Mouse (Mus musculus) MEL (cell line): Measurements from ENCODE around the gene Cdh4. TPM values are rescaled to one million over a fixed set of nuclear protein-coding genes. Genes with fewer than 3 reads are reported as not detected.

ENCODE experiments used
- DNase-seq: peaks from one replicate; pipeline ENCODE4 v3.0.0; 2011; ENCODE audit warnings: low read depth, low spot score
- H3K27ac ChIP-seq: 2 replicates; pipeline ENCODE4 v1.5.1; 2012; ENCODE audit warnings: low read depth, mild to moderate bottlenecking, control low read depth, low read length, moderate library complexity; ENCODE audit not compliant: control insufficient read depth
- H3K27me3 ChIP-seq, 2 experiments: fragments of 150-350 bp in 1 of 2; sonication (generic) in 1 of 2; 2 replicates each; pipeline ENCODE4 v1.6.1; 2012; ENCODE audit warnings: low read length in 2 of 2, mild to moderate bottlenecking in 2 of 2, improper control_type of control experiment in 1 of 2, moderate library complexity in 1 of 2; ENCODE audit not compliant: insufficient read depth in 2 of 2, control insufficient read depth in 1 of 2
- H3K36me3 ChIP-seq, 2 experiments: 2 replicates each; pipeline ENCODE4 v1.6.1; 2012 to 2014; ENCODE audit warnings: low read length in 2 of 2, improper control_type of control experiment in 1 of 2, inconsistent platforms in 1 of 2, mild to moderate bottlenecking in 1 of 2; ENCODE audit not compliant: insufficient read depth in 2 of 2, control insufficient read depth in 1 of 2
- H3K4me1 ChIP-seq, 2 experiments: fragments of 150-350 bp in 1 of 2; sonication (generic) in 1 of 2; 2 replicates each; pipeline ENCODE4 v1.6.1; 2012; ENCODE audit warnings: low read length in 2 of 2, improper control_type of control experiment in 1 of 2, mild to moderate bottlenecking in 1 of 2; ENCODE audit not compliant: insufficient read depth in 2 of 2, control insufficient read depth in 1 of 2
- H3K4me3 ChIP-seq, 2 experiments: fragments of 150-350 bp in 1 of 2; sonication (generic) in 1 of 2; 2 replicates each; pipeline ENCODE4 v1.5.1; 2012; ENCODE audit warnings: low read depth in 2 of 2, low read length in 2 of 2, mild to moderate bottlenecking in 2 of 2, moderate library complexity in 2 of 2, control low read depth in 1 of 2, improper control_type of control experiment in 1 of 2; ENCODE audit not compliant: control insufficient read depth in 1 of 2, insufficient read depth in 1 of 2
- H3K79me2 ChIP-seq: 2 replicates; pipeline ENCODE4 v1.6.1; 2012; ENCODE audit warnings: mild to moderate bottlenecking, low read length, moderate library complexity; ENCODE audit not compliant: control insufficient read depth, poor library complexity, insufficient read depth
- H3K9ac ChIP-seq: 2 replicates; pipeline ENCODE4 v1.6.1; 2012; ENCODE audit warnings: low read depth, mild to moderate bottlenecking, control low read depth, low read length, moderate library complexity; ENCODE audit not compliant: control insufficient read depth, poor library complexity, severe bottlenecking
- H3K9me3 ChIP-seq: fragments of 150-350 bp; sonication (generic); replicated peaks from 2 replicates; pipeline ENCODE4 v1.6.1; 2012; ENCODE audit warnings: mild to moderate bottlenecking, low read length, improper control_type of control experiment, moderate library complexity; ENCODE audit not compliant: insufficient read depth
- CHD1 ChIP-seq: IDR thresholded peaks from 2 replicates; pipeline ENCODE4 v1.6.1; 2012; ENCODE audit warnings: low read depth, mild to moderate bottlenecking, inconsistent platforms, low read length, improper control_type of control experiment
- CHD2 ChIP-seq: IDR thresholded peaks from 2 replicates; pipeline ENCODE4 v1.6.1; 2011; ENCODE audit warnings: low read length, improper control_type of control experiment
- CTCF ChIP-seq, 3 experiments: IDR thresholded peaks in 2 of 3; conservative IDR thresholded peaks in 1 of 3; 2 replicates each; pipeline ENCODE4 v1.5.1; 2011 to 2012; ENCODE audit warnings: low read length in 3 of 3, low read depth in 2 of 3, mild to moderate bottlenecking in 2 of 3, improper control_type of control experiment in 1 of 3, inconsistent platforms in 1 of 3, mixed read lengths in 1 of 3, moderate library complexity in 1 of 3; ENCODE audit not compliant: control insufficient read depth in 1 of 3, insufficient read depth in 1 of 3, poor library complexity in 1 of 3, severe bottlenecking in 1 of 3
- E2F4 ChIP-seq: IDR thresholded peaks from 2 replicates; pipeline ENCODE4 v1.6.1; 2011; ENCODE audit warnings: low read depth, low read length, improper control_type of control experiment, borderline replicate concordance
- ELF1 ChIP-seq: IDR thresholded peaks from 2 replicates; pipeline ENCODE4 v1.6.1; 2014; ENCODE audit warnings: low read depth, mild to moderate bottlenecking, inconsistent platforms, low read length, improper control_type of control experiment, moderate library complexity
- EP300 ChIP-seq, 2 experiments: IDR thresholded peaks; 2 replicates each; pipeline ENCODE4 v1.6.1; 2011; ENCODE audit warnings: improper control_type of control experiment in 2 of 2, low read length in 2 of 2, low read depth in 1 of 2, mild to moderate bottlenecking in 1 of 2
- ETS1 ChIP-seq: IDR thresholded peaks from 2 replicates; pipeline ENCODE4 v1.6.1; 2012; ENCODE audit warnings: low read depth, mild to moderate bottlenecking, inconsistent platforms, low read length, improper control_type of control experiment, moderate library complexity
- GATA1 ChIP-seq: IDR thresholded peaks from 2 replicates; pipeline ENCODE4 v1.6.1; 2011; ENCODE audit warnings: low read depth, low read length, improper control_type of control experiment
- KAT2A ChIP-seq: conservative IDR thresholded peaks from 2 replicates; pipeline ENCODE4 v1.6.1; 2012; ENCODE audit warnings: low read depth, low read length, improper control_type of control experiment, inconsistent platforms
- MAFK ChIP-seq: IDR thresholded peaks from 2 replicates; pipeline ENCODE4 v1.6.1; 2011; ENCODE audit warnings: low read depth, mild to moderate bottlenecking, low read length, improper control_type of control experiment, borderline replicate concordance
- MAX ChIP-seq: IDR thresholded peaks from 2 replicates; pipeline ENCODE4 v1.6.1; 2011; ENCODE audit warnings: low read length, improper control_type of control experiment
- MAZ ChIP-seq: IDR thresholded peaks from 2 replicates; pipeline ENCODE4 v1.6.1; 2012; ENCODE audit warnings: low read depth, mild to moderate bottlenecking, inconsistent platforms, low read length, improper control_type of control experiment
- MXI1 ChIP-seq: IDR thresholded peaks from 2 replicates; pipeline ENCODE4 v1.6.1; 2011; ENCODE audit warnings: mild to moderate bottlenecking, low read depth, low read length, improper control_type of control experiment
- MYB ChIP-seq: IDR thresholded peaks from 2 replicates; pipeline ENCODE4 v1.6.1; 2011; ENCODE audit warnings: mild to moderate bottlenecking, low read depth, low read length, improper control_type of control experiment
- MYC ChIP-seq: IDR thresholded peaks from 2 replicates; pipeline ENCODE4 v1.6.1; 2011; ENCODE audit warnings: low read depth, mild to moderate bottlenecking, low read length, improper control_type of control experiment, moderate library complexity
- POLR2A ChIP-seq, 2 experiments: IDR thresholded peaks; 2 replicates each; pipeline ENCODE4 v1.6.1; 2011 to 2012; ENCODE audit warnings: low read length in 2 of 2, mild to moderate bottlenecking in 2 of 2, control low read depth in 1 of 2, improper control_type of control experiment in 1 of 2, low read depth in 1 of 2, moderate library complexity in 1 of 2; ENCODE audit not compliant: control insufficient read depth in 1 of 2, insufficient read depth in 1 of 2, poor library complexity in 1 of 2
- POLR2AphosphoS2 ChIP-seq: IDR thresholded peaks from 2 replicates; pipeline ENCODE4 v1.6.1; 2011; ENCODE audit warnings: low read length, improper control_type of control experiment
- POLR2AphosphoS5 ChIP-seq: IDR thresholded peaks from 2 replicates; pipeline ENCODE4 v1.6.1; 2012; ENCODE audit warnings: low read depth, borderline replicate concordance, mild to moderate bottlenecking, inconsistent platforms, low read length, moderate library complexity, mixed read lengths
- RAD21 ChIP-seq: IDR thresholded peaks from 2 replicates; pipeline ENCODE4 v1.6.1; 2011; ENCODE audit warnings: mild to moderate bottlenecking, low read depth, low read length, improper control_type of control experiment
- RCOR1 ChIP-seq: IDR thresholded peaks from 2 replicates; pipeline ENCODE4 v1.6.1; 2012; ENCODE audit warnings: low read depth, mild to moderate bottlenecking, inconsistent platforms, low read length, improper control_type of control experiment
- SIN3A ChIP-seq: IDR thresholded peaks from 2 replicates; pipeline ENCODE4 v1.6.1; 2012; ENCODE audit warnings: low read length, improper control_type of control experiment, inconsistent platforms
- SMC3 ChIP-seq: IDR thresholded peaks from 2 replicates; pipeline ENCODE4 v1.6.1; 2011; ENCODE audit warnings: low read depth, low read length, improper control_type of control experiment
- TAL1 ChIP-seq: IDR thresholded peaks from 2 replicates; pipeline ENCODE4 v1.6.1; 2012; ENCODE audit warnings: mild to moderate bottlenecking, inconsistent platforms, low read length, moderate library complexity, mixed read lengths
- TBP ChIP-seq: IDR thresholded peaks from 2 replicates; pipeline ENCODE4 v1.8.0; 2011; ENCODE audit warnings: low read depth, low read length, improper control_type of control experiment
- TCF12 ChIP-seq: IDR thresholded peaks from 2 replicates; pipeline ENCODE4 v1.6.1; 2014; ENCODE audit warnings: low read depth, mild to moderate bottlenecking, inconsistent platforms, low read length, improper control_type of control experiment, moderate library complexity
- UBTF ChIP-seq: IDR thresholded peaks from 2 replicates; pipeline ENCODE4 v1.6.1; 2012; ENCODE audit warnings: low read depth, mild to moderate bottlenecking, inconsistent platforms, low read length, improper control_type of control experiment, moderate library complexity, borderline replicate concordance; ENCODE audit not compliant: insufficient read depth
- USF1 ChIP-seq: IDR thresholded peaks from 2 replicates; pipeline ENCODE4 v1.6.1; 2014; ENCODE audit warnings: low read depth, mild to moderate bottlenecking, inconsistent platforms, low read length, improper control_type of control experiment, moderate library complexity
- USF2 ChIP-seq, 2 experiments: IDR thresholded peaks; 2 replicates each; pipeline ENCODE4 v1.6.1; 2011 to 2012; ENCODE audit warnings: improper control_type of control experiment in 2 of 2, low read length in 2 of 2, borderline replicate concordance in 1 of 2, inconsistent platforms in 1 of 2, low read depth in 1 of 2, mild to moderate bottlenecking in 1 of 2; ENCODE audit not compliant: insufficient read depth in 1 of 2
- ZC3H11A ChIP-seq: IDR thresholded peaks from 2 replicates; pipeline ENCODE4 v1.6.1; 2012; ENCODE audit warnings: low read depth, mild to moderate bottlenecking, inconsistent platforms, low read length, improper control_type of control experiment
- ZKSCAN1 ChIP-seq: IDR thresholded peaks from 2 replicates; pipeline ENCODE4 v1.6.1; 2012; ENCODE audit warnings: low read depth, mild to moderate bottlenecking, inconsistent platforms, low read length, improper control_type of control experiment, moderate library complexity
- ZMIZ1 ChIP-seq: IDR thresholded peaks from 2 replicates; pipeline ENCODE4 v1.6.1; 2012; ENCODE audit warnings: low read depth, mild to moderate bottlenecking, inconsistent platforms, low read length, improper control_type of control experiment, moderate library complexity
- polyA plus RNA-seq, 2 experiments: library from polyadenylated mRNA; stranded (reverse) in 1 of 2; unstranded in 1 of 2; fragments of >175 nt in 1 of 2; fragments of >200 nt in 1 of 2; gene quantifications; 2 replicates each; pipeline versions ENCODE4 v1.2.1 to v1.2.4; 2012; ENCODE audit warnings: low replicate concordance in 2 of 2, low read depth in 1 of 2; ENCODE audit not compliant: insufficient read length in 2 of 2, insufficient read depth in 1 of 2, missing spikeins in 1 of 2
- total RNA-seq: library from RNA; depleted of rRNA; stranded (reverse); fragments of 300-350 nt; gene quantifications from 2 replicates; pipeline ENCODE4 v1.2.3, GENCODE M21; 2012

The Cdh4 gene
- total and polyA plus RNA-seq, 3 experiments = not detected

DNA sequence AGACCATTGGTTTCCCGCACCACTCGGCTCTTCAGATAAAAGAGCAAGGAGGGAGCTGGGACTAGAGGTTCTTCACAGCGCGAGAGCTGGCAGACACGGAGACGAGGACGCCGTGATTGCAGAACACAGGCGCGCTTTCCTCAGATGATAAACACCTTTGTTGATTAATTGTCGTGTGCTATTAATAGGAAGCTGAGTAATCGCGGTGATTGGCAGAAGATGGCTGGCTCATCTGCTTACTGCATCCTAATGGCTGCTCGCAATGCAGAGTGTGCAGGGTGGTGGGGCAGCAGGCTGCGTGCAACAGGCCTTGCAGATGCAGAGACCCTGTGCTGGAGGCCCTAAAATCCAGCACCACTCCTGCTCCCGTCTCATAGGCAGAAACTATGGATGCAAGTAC, 68.2 kb downstream of the Cdh4 start:
- Histone ChIP-seq H3K9ac (no peak overlapping the region), H3K27me3 (no peaks in the 10 kb centered on the region), H3K79me2 (no peaks in the 10 kb centered on the region), H3K9me3 (no peaks in the 10 kb centered on the region), H3K27ac (no peak overlapping the region), H3K36me3 (no peaks in the 10 kb centered on the region), H3K4me1 (no peaks in the 10 kb centered on the region), H3K4me3 (no peak overlapping the region)
- TF ChIP-seq CHD2 = no peak
- TF ChIP-seq MXI1 = no peak
- TF ChIP-seq USF1 = no peak
- TF ChIP-seq MAZ = no peak
- no peak for TF ChIP-seq POLR2A (IDR thresholded peaks at IDR 0.05; ENCODE audit: control insufficient read depth in 1 of 2, insufficient read depth in 1 of 2, low read depth in 1 of 2, low read length in 2 of 2, poor library complexity in 1 of 2)
- TF ChIP-seq EP300 (IDR thresholded peaks at IDR 0.05; ENCODE audit: low read depth in 1 of 2, low read length in 2 of 2) = no peak
- no peak for TF ChIP-seq TBP
- no peak for TF ChIP-seq MYB
- no peak for TF ChIP-seq RAD21
- no peak for TF ChIP-seq E2F4
- no peak for TF ChIP-seq RCOR1
- TF ChIP-seq GATA1 = no peak
- TF ChIP-seq ETS1 = no peak
- no peak for TF ChIP-seq TAL1
- no peak for TF ChIP-seq SIN3A
- no peak for TF ChIP-seq MAX
- no peak for TF ChIP-seq ZKSCAN1
- no peak for TF ChIP-seq CTCF (IDR thresholded peaks at IDR 0.05 in 2 of 3, conservative IDR thresholded peaks at IDR 0.05 in 1 of 3; ENCODE audit: control insufficient read depth in 1 of 3, insufficient read depth in 1 of 3, low read depth in 2 of 3, low read length in 3 of 3, poor library complexity in 1 of 3, severe bottlenecking in 1 of 3)
- DNase-seq = no peak

DNA sequence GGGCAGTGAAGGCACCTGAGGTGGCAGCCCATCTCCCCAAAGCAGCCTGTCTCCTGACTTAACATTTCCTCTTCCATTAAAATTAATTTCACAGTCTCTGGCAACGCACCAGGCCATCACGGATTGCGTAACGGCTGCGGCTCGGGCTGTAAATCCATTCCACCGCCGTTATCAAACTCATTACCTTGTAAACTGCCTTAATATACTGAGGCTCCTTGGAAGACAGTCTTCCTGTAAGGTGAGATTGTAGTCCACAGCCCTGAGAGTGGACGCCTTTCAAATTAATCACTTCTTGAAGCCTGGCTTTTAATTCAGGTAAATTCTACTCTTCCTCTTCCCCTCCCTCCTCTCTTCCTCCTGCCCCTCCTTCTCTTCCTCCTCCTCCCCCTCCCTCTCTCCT, 74.3 kb downstream of the Cdh4 start:
- H3K9me3 ChIP-seq = no peaks in the 10 kb centered on the region

More for the DNA sequence above, 74.3 kb downstream of the Cdh4 start:
- H3K27me3 ChIP-seq = no peaks in the 10 kb centered on the region
- H3K4me1 ChIP-seq = no peaks in the 10 kb centered on the region
- DNase-seq = no peak
- TF ChIP-seq ZMIZ1 (no peak), UBTF (no peak), MAFK (no peak), TCF12 (no peak), USF2 (IDR thresholded peaks at IDR 0.05; ENCODE audit: borderline replicate concordance in 1 of 2, insufficient read depth in 1 of 2, low read depth in 1 of 2, low read length in 2 of 2) (no peak), CHD1 (no peak), ETS1 (no peak), USF1 (no peak), ELF1 (no peak), KAT2A (no peak), RAD21 (no peak), ZKSCAN1 (no peak), TAL1 (no peak), ZC3H11A (no peak), CTCF (IDR thresholded peaks at IDR 0.05 in 2 of 3, conservative IDR thresholded peaks at IDR 0.05 in 1 of 3; ENCODE audit: control insufficient read depth in 1 of 3, insufficient read depth in 1 of 3, low read depth in 2 of 3, low read length in 3 of 3, poor library complexity in 1 of 3, severe bottlenecking in 1 of 3) (no peak), SMC3 (no peak), POLR2AphosphoS5 (no peak), POLR2AphosphoS2 (no peak), MYC (no peak)
- H3K9ac ChIP-seq = no peak overlapping the region
- no peaks in the 10 kb centered on the region for H3K36me3 ChIP-seq
- H3K27ac ChIP-seq = no peak overlapping the region
- H3K79me2 ChIP-seq = no peaks in the 10 kb centered on the region
- H3K4me3 ChIP-seq = no peak overlapping the region
